In genomic region chr19:42069241-42069525, GRCm38 (mm10) we compare ENCODE assay signal across 9 mouse cellular contexts. TPM values are rescaled to one million over a fixed set of nuclear protein-coding genes. Genes with fewer than 3 reads are reported as not detected.
DNase-seq lines count a peak whose midpoint lies in the region; ATAC-seq and TF ChIP-seq lines count a peak whose summit lies in the region.
"Had no signal": no experiment of that assay in that cellular context is flagged by ENCODE, and none has a peak within 500 bp of the region (broad histone marks: within the 10 kb centered on the region; RNA-seq: fewer than 3 reads in every experiment).

No protein-coding gene starts in this region.

- no peak overlapping the region for H3K4me3 ChIP-seq in kidney, embryonic 14.5 days (ENCODE audit: low read length)
- no peak overlapping the region for H3K4me3 ChIP-seq in lung, adult 2 months (replicated peaks; ENCODE audit: extremely low read depth, low read depth, low read length)
- H3K4me3 ChIP-seq: stomach, embryonic 15.5 days had no signal

- H3K27ac ChIP-seq in kidney, embryonic 14.5 days (ENCODE audit: low read depth, low read length) = no peak overlapping the region
- H3K27ac ChIP-seq: stomach, embryonic 15.5 days had no signal

- no peak overlapping the region for H3K9ac ChIP-seq in kidney, embryonic 14.5 days (ENCODE audit: low read depth, low read length)
- H3K9ac ChIP-seq: stomach, embryonic 15.5 days had no signal

- WGBS in kidney, embryonic 14.5 days = 64% methylated on average over 6 of the region's 6 CpGs
- 37% methylated on average over 6 of the region's 6 CpGs for WGBS in lung, adult 2 months

- no peak overlapping the region for H3K4me2 ChIP-seq in kidney, embryonic 14.5 days (replicated peaks; ENCODE audit: low read depth, low read length)
- H3K4me2 ChIP-seq: stomach, embryonic 15.5 days had no signal

- no peak for TF ChIP-seq POLR2A in brain, embryonic 14.5 days (IDR thresholded peaks at IDR 0.05; ENCODE audit: borderline replicate concordance, extremely low read depth, insufficient read depth, insufficient read length, poor library complexity, severe bottlenecking)
- TF ChIP-seq POLR2A in lung, adult 2 months (IDR thresholded peaks at IDR 0.05; ENCODE audit: borderline replicate concordance, extremely low read depth, low read depth, low read length) = no peak

- DNase-seq in adrenal gland, postnatal 10 days = peak; percentile 46
- no peak for DNase-seq in adrenal gland, adult 18-20 months (ENCODE audit: low spot score in 2 of 2)
- peak; percentile 44 for DNase-seq in kidney, adult 11 months
- DNase-seq in brain, embryonic 14.5 days (ENCODE audit: low read depth) = peak; percentile 38
- DNase-seq in lung, adult 2 months = no peak
- no peak for DNase-seq in layer of hippocampus, adult 9-11 months

- H3K27me3 ChIP-seq in kidney, embryonic 14.5 days (ENCODE audit: control insufficient read depth, insufficient read depth, low read length) = no peaks in the 10 kb centered on the region
- H3K27me3 ChIP-seq: stomach, embryonic 15.5 days had no signal

- TF ChIP-seq CTCF in brain, embryonic 14.5 days (IDR thresholded peaks at IDR 0.05; ENCODE audit: borderline replicate concordance, extremely low read depth, insufficient read depth, insufficient read length) = peak; percentile 51; the same call in 1 of the 2 replicates
- peak; percentile 53 for TF ChIP-seq CTCF in lung, adult 2 months (IDR thresholded peaks at IDR 0.05; ENCODE audit: insufficient read depth, low read length)

- no peaks in the 10 kb centered on the region for H3K36me3 ChIP-seq in kidney, embryonic 14.5 days (ENCODE audit: control insufficient read depth, insufficient read depth, low read length)
- H3K36me3 ChIP-seq: stomach, embryonic 15.5 days had no signal

- H3K4me1 ChIP-seq in kidney, embryonic 14.5 days (ENCODE audit: control insufficient read depth, insufficient read depth, low read length) = no peaks in the 10 kb centered on the region
- H3K4me1 ChIP-seq in lung, adult 2 months (ENCODE audit: control insufficient read depth, insufficient read depth, low read length) = no peaks in the 10 kb centered on the region
- H3K4me1 ChIP-seq: stomach, embryonic 15.5 days had no signal

- H3K9me3 ChIP-seq in kidney, embryonic 14.5 days (ENCODE audit: control insufficient read depth, low read length) = no peaks in the 10 kb centered on the region
- H3K9me3 ChIP-seq: stomach, embryonic 15.5 days had no signal

- ATAC-seq in kidney, embryonic 14.5 days (ENCODE audit: low FRiP score, low TSS enrichment) = no peak
- no peak for ATAC-seq in granulocyte monocyte progenitor cell, adult 5-6 weeks (replicated peaks; ENCODE audit: poor library complexity, severe bottlenecking)

RNA-seq across cellular contexts. Expression of gene Morn4, which starts 17.0 kb away (rescaled TPM):
- 1 to 10 TPM; 6.5 to 9.7 TPM for total RNA-seq in adrenal gland, postnatal 10 days (2021)
- 1 to 10 TPM; 8.9 to 9.5 TPM for total RNA-seq in adrenal gland, adult 18-20 months (2021)
- polyA plus RNA-seq in kidney, embryonic 14.5 days (2014; fragmentation: Nextera tagmentation; extraction: Ambion mirVana) = 27.8 and 33.6 TPM in 2 replicates
- polyA plus RNA-seq in brain, embryonic 14.5 days (2012; rRNA removed) = 128 and 144 TPM in 2 replicates
- 7.1 and 9.0 TPM in 2 replicates for polyA plus RNA-seq in lung, adult 2 months (2012; rRNA removed)
- 1.5 and 2.5 TPM in 2 replicates for total RNA-seq in granulocyte monocyte progenitor cell, adult 5-6 weeks (2014; fragmentation: Nextera tagmentation)
- total RNA-seq in granulocyte monocyte progenitor cell, adult 5-6 weeks (2017) = 0.09 and 0.72 TPM in 2 replicates

RNA-seq across cellular contexts. Expression of gene 4933411K16Rik, which starts 17.1 kb away (rescaled TPM):
- 1 to 10 TPM in 1 of 2 experiments, under 1 TPM in 1; 0.75 to 1.3 TPM for total RNA-seq in adrenal gland, postnatal 10 days (2021)
- under 1 TPM; 0.35 to 0.36 TPM for total RNA-seq in adrenal gland, adult 18-20 months (2021)
- 0.33 and 0.61 TPM in 2 replicates for polyA plus RNA-seq in kidney, embryonic 14.5 days (2014; fragmentation: Nextera tagmentation; extraction: Ambion mirVana)
- 0.09 and 0.29 TPM in 2 replicates for polyA plus RNA-seq in brain, embryonic 14.5 days (2012; rRNA removed)
- polyA plus RNA-seq in lung, adult 2 months (2012; rRNA removed) = 1.1 and 1.4 TPM in 2 replicates
- not detected in 2 replicates for total RNA-seq in granulocyte monocyte progenitor cell, adult 5-6 weeks (2014; fragmentation: Nextera tagmentation)
- not detected in 2 replicates for total RNA-seq in granulocyte monocyte progenitor cell, adult 5-6 weeks (2017)
- polyA plus RNA-seq: stomach, embryonic 15.5 days had no signal

RNA-seq across cellular contexts. Expression of gene Pi4k2a, which starts 21.1 kb away (rescaled TPM):
- total RNA-seq in adrenal gland, postnatal 10 days (2021) = 10 to 100 TPM; 37.0 to 41.3 TPM
- total RNA-seq in adrenal gland, adult 18-20 months (2021) = 10 to 100 TPM; 70.0 to 95.0 TPM
- polyA plus RNA-seq in kidney, embryonic 14.5 days (2014; fragmentation: Nextera tagmentation; extraction: Ambion mirVana) = 26.0 and 37.8 TPM in 2 replicates
- polyA plus RNA-seq in brain, embryonic 14.5 days (2012; rRNA removed) = 41.3 and 44.6 TPM in 2 replicates
- polyA plus RNA-seq in lung, adult 2 months (2012; rRNA removed) = 29.1 and 34.8 TPM in 2 replicates
- total RNA-seq in granulocyte monocyte progenitor cell, adult 5-6 weeks (2014; fragmentation: Nextera tagmentation) = 19.1 and 21.9 TPM in 2 replicates
- 6.7 and 7.1 TPM in 2 replicates for total RNA-seq in granulocyte monocyte progenitor cell, adult 5-6 weeks (2017)

RNA-seq across cellular contexts. Expression of gene Hoga1, which starts 23.8 kb away (rescaled TPM):
- 10 to 100 TPM; 24.6 to 39.9 TPM for total RNA-seq in adrenal gland, postnatal 10 days (2021)
- total RNA-seq in adrenal gland, adult 18-20 months (2021) = 1 to 10 TPM; 4.2 to 6.5 TPM
- polyA plus RNA-seq in kidney, embryonic 14.5 days (2014; fragmentation: Nextera tagmentation; extraction: Ambion mirVana) = 7.2 and 9.8 TPM in 2 replicates
- polyA plus RNA-seq in brain, embryonic 14.5 days (2012; rRNA removed) = 1.2 and 1.7 TPM in 2 replicates
- polyA plus RNA-seq in lung, adult 2 months (2012; rRNA removed) = 7.6 and 8.7 TPM in 2 replicates
- not detected in 2 replicates for total RNA-seq in granulocyte monocyte progenitor cell, adult 5-6 weeks (2014; fragmentation: Nextera tagmentation)
- not detected in 2 replicates for total RNA-seq in granulocyte monocyte progenitor cell, adult 5-6 weeks (2017)

RNA-seq across cellular contexts. Expression of gene Ankrd2, which starts 33.4 kb away (rescaled TPM):
- total RNA-seq in adrenal gland, postnatal 10 days (2021) = 1 to 10 TPM; 2.2 to 5.9 TPM
- total RNA-seq in adrenal gland, adult 18-20 months (2021) = under 1 TPM; 0.64 to 0.76 TPM
- not detected in 2 replicates for polyA plus RNA-seq in kidney, embryonic 14.5 days (2014; fragmentation: Nextera tagmentation; extraction: Ambion mirVana)
- polyA plus RNA-seq in brain, embryonic 14.5 days (2012; rRNA removed) = 0.34 and 0.38 TPM in 2 replicates
- polyA plus RNA-seq in lung, adult 2 months (2012; rRNA removed) = 0.14 and 0.20 TPM in 2 replicates
- total RNA-seq in granulocyte monocyte progenitor cell, adult 5-6 weeks (2014; fragmentation: Nextera tagmentation) = not detected in 2 replicates
- not detected in 2 replicates for total RNA-seq in granulocyte monocyte progenitor cell, adult 5-6 weeks (2017)

Comparison
In these comparisons a context has a peak if more than half of its experiments do, and no peak if none do; other contexts are left out.
1. DNase-seq: peak in adrenal gland, postnatal 10 days (single experiment), kidney, adult 11 months (single experiment) and brain, embryonic 14.5 days (single experiment); none in adrenal gland, adult 18-20 months (0 of 2), lung, adult 2 months (single experiment) and layer of hippocampus, adult 9-11 months (single experiment).